Mouse (Mus musculus) cerebellum, adult 18-20 months (tissue): Measurements from ENCODE around the gene Rpl7a.
A peak's percentile ranks its signal among the peaks of the same experiment; 100 is the strongest.

Source experiments
- DNase-seq, 2 experiments: peaks; one replicate each; pipeline ENCODE4 v3.0.0; 2021

Rpl7a gene

DNA sequence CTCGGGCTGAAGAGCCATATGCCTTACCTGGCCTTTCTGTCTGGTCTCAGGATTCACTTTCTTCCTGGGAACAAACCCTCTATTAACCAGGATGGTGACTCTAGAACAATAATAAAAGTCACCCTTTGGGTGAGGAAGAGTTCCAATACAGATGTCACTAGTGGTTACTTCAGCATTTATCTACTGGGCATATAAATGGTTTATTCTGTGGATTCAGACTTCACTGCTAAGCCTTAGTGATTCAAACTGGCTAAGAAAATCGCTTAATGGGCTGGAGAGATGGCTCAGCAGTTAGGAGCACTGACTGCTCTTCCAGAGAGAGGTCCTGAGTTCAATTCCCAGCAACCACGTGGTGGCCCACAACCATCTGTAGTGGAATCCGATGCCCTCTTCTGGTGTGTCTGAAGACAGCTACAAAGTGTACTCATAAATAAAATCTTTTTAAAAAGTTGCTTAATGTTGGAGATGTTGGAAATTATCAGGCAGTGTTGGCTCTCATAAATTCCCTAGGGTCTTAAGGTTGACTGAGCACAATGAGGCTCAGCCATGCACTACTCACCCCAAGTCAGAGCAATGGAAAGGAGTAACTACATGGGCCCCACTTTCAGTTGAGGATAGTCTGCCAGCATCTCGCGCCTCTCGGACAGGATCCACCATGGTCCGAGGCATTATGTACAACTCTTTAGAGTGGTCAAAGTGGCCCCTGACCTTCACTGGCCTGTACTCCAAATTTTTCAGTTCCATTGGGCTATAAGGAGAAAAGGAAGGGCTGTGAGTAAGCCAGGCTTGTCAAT, 3.8 kb downstream of the Rpl7a start:
- no peak for DNase-seq

DNA sequence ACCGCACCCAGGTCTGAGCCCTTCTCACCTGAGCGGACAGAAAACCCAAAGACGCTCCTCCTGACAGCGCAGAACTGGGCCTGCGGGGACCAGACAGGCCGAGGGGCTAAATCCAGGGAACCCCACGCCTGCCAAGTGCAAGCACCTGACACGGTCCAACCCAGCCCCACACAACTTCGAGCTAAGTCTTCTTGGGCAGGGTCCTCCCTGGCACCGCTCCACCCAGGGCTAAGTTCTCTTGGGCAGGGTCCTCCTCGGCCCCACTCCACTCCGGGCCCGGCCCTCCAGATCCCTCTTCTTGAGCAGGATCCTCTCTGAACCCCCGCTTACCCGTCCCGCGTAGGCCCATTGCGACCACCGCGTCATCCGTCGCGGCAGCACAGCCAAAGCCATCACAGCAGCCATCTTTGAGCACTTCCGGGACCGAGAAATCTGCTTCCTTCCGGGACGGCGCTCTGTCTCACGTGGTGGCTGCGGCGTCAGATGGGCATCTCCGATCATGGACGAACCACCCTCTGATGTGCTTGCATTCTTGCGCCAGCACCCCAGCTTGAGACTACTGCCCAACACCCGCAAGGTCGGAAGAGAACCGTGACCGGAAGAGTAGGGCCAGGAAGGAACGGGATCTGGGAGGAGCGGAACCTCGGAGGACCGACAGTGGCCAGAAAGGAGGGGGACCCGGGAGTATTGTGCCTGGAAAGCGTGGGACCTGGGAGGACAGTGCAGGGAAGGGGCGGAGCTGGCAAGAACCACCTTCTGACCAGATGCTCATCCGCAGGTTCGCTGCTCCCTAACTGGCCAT, 5.6 kb downstream of the Rpl7a start, which contains the start of the genes Surf2 and Surf1:
TSS of gene Surf2 (plus strand) at position 441 of the 802 bp plus-strand sequence.
TSS of gene Surf1 (minus strand) at position 604 of the 802 bp plus-strand sequence.
- DNase-seq, result peak; percentile 83 to 84

DNA sequence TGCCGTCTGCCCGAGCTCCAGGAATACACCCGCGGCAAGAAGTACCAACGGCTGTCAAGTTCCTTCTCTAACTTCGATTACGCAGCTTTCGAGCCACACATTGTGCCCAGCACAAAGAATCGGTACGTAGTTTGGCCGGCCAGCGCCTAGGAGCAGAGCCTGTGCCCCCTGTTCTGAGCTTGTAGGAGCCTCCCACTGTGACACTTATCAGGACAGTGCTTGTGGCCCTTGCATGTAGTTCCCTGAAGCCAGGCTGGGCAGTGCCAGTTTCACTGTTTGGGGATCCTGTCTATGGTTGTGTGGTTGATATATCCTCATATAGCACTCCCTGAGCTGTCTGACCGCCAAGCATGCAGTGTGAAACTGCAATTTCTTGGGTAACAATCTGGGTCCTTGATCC, 6.2 kb downstream of the Rpl7a start:
- DNase-seq, result no peak

DNA sequence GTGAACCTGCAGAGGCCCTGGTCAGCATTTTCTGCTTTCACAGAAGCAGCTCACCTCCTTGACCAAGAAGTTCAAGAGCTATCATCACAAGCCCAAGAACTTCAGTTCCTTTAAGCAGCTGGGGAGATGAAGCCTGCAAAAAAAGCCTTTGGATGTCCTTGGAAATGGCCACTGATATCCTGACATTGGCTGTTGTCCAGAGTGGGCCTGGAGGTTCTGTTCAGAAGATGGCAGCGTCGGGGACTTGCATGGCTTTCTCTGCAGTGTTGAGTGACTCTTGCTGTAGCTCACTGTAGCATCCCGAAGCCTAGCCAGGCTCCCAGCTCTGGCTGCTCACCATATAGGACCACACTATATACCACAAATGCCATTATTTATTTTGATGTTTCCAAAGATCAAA, 9.1 kb downstream of the Rpl7a start:
- peak in 1 of 2 experiments; percentile 3 for DNase-seq

DNA sequence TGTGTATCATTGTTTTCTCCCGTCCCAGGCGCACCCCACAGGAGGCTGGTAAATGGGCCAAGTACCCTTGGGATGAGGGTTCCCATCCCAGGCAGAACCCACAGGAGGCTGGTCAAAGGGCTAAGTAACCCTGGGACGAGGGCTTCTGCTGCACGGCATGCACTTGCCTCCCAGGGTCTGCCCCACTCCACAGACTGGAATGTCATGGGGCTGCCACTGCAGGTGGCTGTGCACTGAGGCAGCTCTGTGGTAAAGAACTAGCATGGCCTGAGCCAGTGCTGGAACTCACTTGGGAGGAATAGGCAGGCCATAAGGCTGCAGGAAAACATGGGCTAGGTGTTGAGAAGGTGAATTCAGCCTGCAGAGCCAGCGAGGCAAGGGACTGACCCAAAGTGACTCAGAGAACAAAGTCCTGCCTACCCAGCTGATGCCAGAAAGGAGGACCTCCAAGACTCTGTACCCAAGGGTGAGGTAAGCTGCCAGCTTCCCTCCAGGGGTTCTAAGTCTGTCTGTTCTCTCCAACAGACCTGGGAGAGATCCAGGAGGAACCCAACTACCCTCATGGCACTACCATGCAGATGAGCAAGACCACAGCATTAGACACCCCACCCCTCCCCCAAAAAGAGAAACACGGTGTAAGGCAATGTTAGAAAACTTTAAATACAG, 9.8 kb downstream of the Rpl7a start:
- DNase-seq, result peak in 1 of 2 experiments; percentile 5

DNA sequence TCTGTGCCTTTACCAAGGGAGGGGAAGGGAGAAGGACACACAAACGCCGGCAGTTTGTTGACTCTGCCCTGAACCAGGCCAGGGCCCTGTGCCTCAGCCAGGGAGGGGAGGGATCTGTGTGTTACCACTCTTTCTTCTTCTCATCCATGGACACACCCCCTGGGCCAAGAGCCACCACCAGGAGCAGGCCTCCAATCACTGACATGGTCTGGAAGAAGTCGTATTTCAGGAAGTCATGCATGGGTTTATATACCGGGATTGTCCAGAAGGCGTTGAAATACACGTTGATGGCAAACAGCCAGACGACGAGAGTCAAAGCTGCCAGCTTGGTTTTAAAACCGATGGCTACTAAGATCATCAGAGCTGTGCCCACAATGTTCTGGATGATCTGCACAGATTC, 11.2 kb downstream of the Rpl7a start:
- DNase-seq, result peak in 1 of 2 experiments; percentile 4

DNA sequence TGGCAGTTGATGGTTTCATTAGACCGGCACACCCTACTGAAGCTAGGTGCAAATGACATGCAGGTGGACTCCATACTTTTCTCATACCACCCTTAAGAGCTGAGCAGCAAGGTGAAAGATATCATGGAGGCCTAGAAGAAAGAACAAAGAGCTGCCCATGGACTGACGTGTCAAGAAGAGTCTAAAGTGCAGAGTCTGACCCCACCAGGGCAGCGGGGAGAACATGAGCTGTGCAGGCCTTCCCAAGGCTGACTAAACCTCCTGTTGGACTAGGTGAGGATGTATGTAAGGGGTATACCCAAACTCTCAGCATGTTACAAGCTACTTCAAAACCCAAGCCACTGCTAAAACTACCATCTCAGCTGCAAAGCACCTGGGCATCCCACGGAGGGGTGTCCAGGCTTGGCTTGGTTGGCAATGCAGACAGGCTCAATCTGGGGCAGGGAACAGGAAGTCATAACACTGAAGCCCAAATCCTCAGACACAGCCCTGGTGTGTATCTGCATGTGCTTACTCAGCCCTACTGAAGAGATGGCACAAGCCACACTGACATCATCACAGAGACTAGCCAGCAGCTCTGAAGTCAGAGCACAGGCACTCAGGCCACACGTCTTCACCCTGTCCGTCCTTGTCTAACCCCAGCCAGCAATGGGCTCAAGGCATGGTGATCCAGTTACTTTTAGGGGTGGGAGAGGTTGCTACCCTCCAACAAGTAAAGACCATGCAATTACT, 17.3 kb downstream of the Rpl7a start:
- no peak for DNase-seq

DNA sequence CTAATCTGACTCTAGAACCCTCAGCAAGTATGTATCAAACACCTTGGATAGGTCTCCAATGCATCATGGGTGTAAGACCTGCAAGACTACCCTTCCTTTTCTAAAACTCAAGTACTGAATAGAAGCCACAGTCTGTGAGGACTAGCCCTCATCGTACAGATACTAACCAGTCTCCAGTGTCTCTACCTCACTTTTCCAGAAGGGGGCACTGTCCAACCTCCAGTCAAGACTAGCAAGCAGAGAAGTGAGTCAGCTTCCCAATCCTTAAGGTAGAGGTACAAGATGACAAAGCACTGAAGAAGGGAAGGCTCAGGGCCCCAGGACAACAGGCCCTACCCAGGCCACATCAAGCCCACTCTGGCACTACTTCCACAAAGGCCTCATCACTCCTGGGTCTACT, 19.8 kb downstream of the Rpl7a start:
- peak; percentile 72 to 79 for DNase-seq

DNA sequence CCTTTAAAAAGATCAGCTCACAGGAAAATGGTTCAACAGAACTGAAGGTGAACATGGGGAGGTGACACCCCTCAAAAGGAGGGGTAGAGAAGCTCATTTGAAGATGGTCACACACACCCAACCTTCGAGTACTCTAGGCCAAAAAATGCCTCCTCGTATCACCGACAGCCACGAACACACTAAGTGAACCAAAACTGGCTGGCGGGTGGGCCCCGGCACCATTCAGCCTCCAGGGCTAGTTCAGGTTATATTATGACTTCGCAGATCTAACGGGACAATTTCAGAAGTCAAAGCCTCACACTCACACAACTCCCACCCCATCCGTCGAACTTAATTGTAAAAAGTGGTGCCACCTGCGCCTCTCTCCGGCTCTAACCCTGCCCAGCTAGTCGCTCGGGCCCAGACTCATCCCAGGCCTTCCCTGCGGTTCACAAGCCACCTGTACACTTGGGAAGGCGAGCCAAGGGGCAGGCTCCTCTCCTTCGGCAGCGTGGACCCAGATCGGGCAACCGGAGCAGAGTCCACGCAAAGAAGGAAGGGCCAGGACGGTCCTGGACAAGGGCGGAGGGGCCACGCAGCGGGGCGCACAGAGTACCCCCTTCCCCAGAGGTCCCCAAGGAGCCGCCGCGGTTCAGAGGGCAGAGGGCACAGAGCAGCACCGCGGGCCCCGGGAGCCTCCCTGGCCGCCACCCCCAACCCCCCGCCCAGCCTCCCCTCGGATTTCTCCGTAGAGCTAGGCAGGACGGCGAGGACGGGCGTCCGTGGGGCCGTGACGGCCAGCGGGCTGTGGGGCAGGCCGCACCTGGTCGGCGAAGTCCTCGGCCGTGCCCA, 22.1 kb downstream of the Rpl7a start:
- DNase-seq, result peak; percentile 51 to 58

DNA sequence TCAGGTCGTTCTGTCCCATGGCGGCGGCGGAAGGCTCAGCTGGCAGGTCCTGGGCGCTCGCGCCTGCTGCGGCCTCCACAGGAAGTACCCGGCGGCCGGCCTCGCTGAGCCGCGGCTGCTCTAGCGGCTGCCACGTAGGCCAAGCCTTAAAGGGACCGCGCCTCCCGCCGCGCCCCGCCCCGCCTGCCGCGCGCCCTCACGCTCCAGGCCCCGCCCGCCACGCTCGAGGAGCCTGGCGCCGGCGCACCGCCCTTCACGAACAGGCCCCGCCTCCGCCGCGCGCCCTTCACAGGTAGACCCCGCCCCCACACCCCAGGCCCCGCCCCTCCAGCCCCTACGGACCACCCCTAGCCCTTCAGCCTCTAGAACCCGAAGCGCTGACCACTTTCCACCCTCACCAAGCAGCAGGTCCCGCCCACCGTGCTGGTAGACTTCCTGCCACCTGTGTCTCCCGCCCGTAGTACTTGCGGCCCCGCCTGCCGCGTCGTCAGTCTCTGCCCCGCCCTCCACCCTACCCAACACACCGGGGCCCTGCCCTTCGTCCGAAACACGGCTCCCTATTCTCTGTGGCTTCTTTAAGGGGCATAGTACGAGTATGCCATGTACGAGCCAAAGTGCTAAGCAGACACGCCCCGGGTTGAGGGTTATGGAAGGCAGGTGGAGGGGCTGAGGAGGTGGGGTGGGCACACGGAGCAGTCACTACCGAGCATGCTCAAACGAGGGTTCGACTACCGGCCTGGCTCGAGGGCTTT, 22.9 kb downstream of the Rpl7a start, which contains the start of the genes Surf4 and Stkld1:
TSS of gene Surf4 (minus strand) at position 625 of the 752 bp plus-strand sequence.
TSS of gene Stkld1 (plus strand) at position 744 of the 752 bp plus-strand sequence.
- DNase-seq, result peak; percentile 91 to 97

DNA sequence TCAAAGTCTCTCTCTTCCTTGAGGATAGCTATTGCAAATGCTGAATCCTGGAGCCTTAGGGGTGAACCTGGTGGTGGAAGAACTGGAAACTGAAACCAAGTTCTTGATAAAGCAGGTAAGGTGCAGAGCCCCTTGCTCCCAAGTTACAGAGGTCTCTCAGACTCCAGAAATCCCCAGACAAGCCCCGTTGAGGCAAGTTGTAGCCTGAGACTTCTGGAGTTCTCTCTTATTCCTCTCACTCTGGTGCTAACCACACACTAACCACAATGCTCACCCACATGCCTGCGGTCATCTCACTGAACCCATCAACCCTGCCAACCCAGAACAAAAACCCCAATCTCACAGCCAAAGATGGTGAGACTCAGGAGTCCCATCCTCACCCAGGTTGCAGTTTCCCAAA, 24.7 kb downstream of the Rpl7a start:
- no peak for DNase-seq

DNA sequence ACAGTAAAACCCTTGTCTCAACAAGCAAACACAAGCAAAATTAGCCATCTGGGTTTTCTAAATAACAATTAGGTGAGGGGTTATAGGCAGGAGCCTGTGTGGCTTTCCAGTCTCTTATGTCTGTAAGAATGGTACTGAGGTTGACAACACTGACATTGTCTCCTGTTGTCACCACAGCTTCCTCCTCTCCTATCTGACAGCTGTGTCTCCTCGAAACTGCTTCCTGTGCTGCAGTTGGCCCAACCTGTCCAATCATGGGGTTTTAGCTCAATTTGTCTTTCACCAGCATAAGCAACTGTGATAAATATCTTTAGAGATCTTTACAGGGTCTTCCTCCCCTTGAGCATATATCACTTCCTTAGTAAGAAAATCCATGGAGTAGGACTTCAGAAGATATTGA, 25.9 kb downstream of the Rpl7a start:
- no peak for DNase-seq

DNA sequence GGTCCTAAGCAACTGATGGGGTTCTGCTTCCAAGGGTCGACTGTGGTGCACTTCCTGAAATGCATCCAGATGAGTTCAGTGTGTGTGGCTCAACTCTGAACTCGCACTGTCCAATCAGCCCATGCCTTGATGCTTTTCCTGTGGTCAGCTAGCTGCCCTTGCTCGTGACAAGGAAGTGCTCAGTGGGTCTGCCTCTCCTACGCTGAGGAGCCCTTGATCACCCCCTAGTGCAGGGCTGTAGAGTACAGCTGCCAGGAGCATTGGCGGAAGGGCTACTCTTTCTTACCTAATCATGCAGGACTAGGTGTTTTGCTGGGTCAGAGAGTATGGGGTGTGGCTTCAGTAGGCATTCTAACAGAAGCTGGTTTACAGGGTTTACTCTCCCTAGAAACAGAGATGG, 31.0 kb downstream of the Rpl7a start:
- DNase-seq, result no peak

DNA sequence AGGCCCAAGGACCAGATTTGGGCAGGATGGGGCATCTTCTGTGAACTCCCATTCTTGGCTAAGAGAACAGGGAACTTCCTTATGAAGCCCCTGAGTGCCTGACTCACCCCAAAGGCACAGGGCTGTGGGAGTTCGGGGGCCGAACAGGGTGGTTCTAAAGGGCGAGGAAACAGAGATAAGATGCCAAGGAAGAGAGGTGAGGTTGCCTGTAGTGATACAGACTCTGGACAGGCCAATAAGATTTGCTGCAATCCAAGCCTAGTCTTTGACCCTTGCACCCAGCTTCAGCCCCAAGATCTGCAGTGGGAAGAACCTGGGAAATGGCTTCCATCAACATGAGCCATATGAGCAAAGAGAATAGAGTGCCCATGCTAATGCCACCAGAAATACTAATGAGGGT, 32.7 kb downstream of the Rpl7a start:
- DNase-seq, result no peak

DNA sequence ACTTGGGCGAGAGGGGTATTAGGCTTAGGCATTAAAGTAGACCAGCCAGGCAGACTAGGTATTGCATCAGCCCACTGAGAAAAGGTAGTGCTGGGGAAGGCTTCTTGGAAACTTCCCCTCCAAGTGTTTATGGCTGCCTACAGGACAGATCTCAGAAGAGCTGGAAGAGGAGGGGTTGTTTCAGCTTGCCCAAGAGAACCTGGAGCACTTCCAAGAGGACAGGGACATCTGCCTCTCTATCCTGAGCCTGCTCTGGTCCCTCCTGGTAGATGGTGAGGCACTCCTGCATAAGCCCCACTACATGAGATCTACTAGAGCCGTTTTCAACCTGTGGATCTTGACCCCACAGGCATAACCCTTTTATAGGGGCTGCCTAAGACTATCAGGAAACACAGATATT, 39.8 kb downstream of the Rpl7a start:
- peak; percentile 20 to 36 for DNase-seq

DNA sequence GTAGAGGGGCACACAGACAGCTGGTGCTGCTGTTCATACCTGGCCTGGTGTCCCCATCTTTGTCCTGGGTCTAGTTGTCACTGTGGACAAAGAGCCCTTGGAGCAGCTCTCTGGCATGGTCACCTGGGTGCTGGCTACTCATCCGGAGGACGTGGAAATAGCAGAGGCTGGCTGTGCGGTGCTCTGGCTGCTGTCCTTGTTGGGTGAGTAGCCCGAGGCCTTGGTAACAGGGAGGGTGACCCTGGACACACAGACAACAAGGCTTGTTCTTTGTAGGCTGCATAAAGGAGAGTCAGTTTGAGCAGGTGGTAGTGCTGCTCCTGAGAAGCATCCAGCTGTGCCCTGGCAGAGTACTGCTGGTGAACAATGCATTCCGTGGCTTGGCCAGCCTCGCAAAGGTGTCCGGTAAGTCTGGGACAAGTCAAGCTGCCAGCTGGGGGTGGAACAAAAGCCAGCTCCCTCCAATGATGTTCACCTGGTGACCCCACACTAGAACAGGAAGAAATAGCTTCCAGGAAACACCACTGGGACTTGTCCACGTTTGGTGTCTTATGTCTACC, 40.9 kb downstream of the Rpl7a start:
- DNase-seq, result peak; percentile 34

DNA sequence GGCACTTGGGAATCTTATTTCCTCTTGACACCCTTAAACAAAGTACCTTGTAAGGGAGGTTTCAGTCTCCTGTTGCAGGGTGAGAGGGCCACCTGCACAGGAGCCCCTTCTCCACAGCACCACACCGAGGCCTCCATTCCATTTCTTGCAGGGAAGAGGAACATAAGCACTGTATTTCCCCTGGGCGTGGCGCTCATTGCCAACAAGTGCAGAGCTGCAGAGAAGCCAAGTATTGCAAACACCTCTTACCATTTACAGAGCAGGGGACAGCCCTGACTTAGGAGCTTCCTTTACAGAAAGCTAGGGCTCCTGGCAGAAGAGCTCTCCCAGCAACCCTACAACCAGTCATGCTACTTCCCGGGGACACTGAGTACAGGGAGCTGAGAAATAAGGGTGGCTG, 41.6 kb downstream of the Rpl7a start:
- DNase-seq, result no peak

DNA sequence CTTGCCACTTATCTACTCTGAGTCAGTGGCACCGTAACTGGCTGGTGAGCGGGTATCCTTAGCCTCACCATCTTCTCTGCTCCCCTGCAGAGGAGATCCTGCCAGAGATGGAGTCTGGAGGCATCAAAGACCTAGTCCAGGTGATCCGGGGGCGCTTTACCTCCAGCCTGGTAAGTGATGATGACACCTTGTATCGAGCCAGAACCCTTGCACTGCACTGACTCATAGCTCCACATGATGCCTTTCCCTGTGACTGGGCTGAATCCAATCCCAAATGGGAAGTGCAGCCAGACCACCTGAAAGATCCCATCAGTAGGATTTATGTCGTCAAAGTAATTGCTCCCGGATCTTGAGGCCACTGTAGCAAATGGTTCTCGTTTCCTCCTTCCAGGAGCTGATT, 42.3 kb downstream of the Rpl7a start:
- no peak for DNase-seq

DNA sequence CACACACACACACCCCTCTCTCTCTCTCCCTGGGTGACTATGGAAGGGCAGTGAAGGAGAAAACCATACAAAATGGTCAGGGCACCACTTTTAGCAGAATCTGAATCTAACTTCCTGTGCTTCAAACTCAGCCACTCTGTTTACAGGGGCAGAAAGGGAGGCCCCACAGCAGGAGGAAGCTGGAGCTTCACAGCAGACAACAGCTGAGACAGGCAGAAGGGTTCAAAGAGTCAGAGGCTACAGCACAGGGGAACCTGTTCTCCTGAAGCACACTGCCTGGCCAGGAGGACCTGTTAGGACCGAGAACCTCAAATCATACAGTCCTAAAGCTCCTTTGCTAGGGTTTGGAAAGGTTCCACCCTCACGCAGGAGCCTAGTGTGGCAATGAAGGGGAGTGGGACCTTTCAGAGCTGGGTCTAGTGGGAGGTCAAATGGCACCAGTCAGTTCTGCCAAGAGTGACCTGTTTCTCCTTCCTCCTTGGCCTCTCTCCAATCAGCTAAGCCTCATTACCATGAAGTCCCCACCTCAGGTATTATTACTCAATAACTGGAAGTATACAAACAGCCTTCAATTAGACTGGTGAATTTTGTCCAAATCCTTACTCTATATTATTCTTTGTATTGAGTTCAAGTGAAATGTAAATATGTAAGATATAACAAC, 44.3 kb downstream of the Rpl7a start:
- DNase-seq, result no peak
